Mouse (Mus musculus) limb, embryonic 14.5 days (tissue): ENCODE measurements at regions not wholly inside any gene's neighbourhood (a gene's known extent, or its start where the extent isn't known, plus 50 kb on each side); places are given as distances from the start of the nearest gene placed in this dataset.

Experiments
- ATAC-seq: fragments of 200-750 bp; cut with Nextera tagmentation; 2 replicates; pipeline ENCODE4 v1.8.0; 2017; ENCODE audit warnings: low read depth, moderate number of reproducible peaks, moderate TSS enrichment; ENCODE audit not compliant: low FRiP score
- DNase-seq: peaks from one replicate; pipeline ENCODE4 v3.0.0-alpha.2; 2015; ENCODE audit warnings: low spot score
- H3K27ac ChIP-seq: fragments of 300-500 bp; sonication (generic); replicated peaks from 2 replicates; pipeline ENCODE4 v1.5.1; 2014; ENCODE audit warnings: low read depth, mild to moderate bottlenecking, low read length, moderate library complexity, mixed read lengths
- H3K27me3 ChIP-seq: fragments of 300-500 bp; sonication (generic); 2 replicates; pipeline ENCODE4 v1.6.1; 2014; ENCODE audit warnings: low read length, mixed read lengths; ENCODE audit not compliant: control insufficient read depth, insufficient read depth
- H3K36me3 ChIP-seq: fragments of 300-500 bp; sonication (generic); 2 replicates; pipeline ENCODE4 v1.6.1; 2014; ENCODE audit warnings: mild to moderate bottlenecking, low read length, moderate library complexity, mixed read lengths; ENCODE audit not compliant: control insufficient read depth, insufficient read depth
- H3K4me1 ChIP-seq: fragments of 300-500 bp; sonication (generic); 2 replicates; pipeline ENCODE4 v1.6.1; 2014; ENCODE audit warnings: antibody characterized with exemption, low read length, mixed read lengths; ENCODE audit not compliant: control insufficient read depth, insufficient read depth
- H3K4me2 ChIP-seq: fragments of 300-500 bp; sonication (generic); replicated peaks from 2 replicates; pipeline ENCODE4 v1.6.1; 2014; ENCODE audit warnings: low read depth, mild to moderate bottlenecking, low read length, moderate library complexity; ENCODE audit not compliant: severe bottlenecking
- H3K4me3 ChIP-seq: fragments of 300-500 bp; sonication (generic); replicated peaks from 2 replicates; pipeline ENCODE4 v1.5.1; 2014; ENCODE audit warnings: low read length
- H3K9ac ChIP-seq: fragments of 300-500 bp; sonication (generic); 2 replicates; pipeline ENCODE4 v1.6.1; 2014; ENCODE audit warnings: mild to moderate bottlenecking, low read depth, low read length, moderate library complexity; ENCODE audit not compliant: severe bottlenecking
- H3K9me3 ChIP-seq: fragments of 300-500 bp; sonication (generic); 2 replicates; pipeline ENCODE4 v1.6.1; 2016; ENCODE audit warnings: low read length; ENCODE audit not compliant: control insufficient read depth
- POLR2A ChIP-seq: fragments of 200-500 bp; IDR thresholded peaks from 2 replicates; pipeline ENCODE4 v1.8.0; 2012; ENCODE audit warnings: inconsistent platforms, mild to moderate bottlenecking, moderate library complexity, borderline replicate concordance; ENCODE audit not compliant: insufficient read depth, insufficient read length; ENCODE audit errors: extremely low read depth
- WGBS: fragments of 180-500 bp; shearing (Covaris S2); extraction: QIAGEN DNeasy Blood & Tissue Kit; methylation state at CpG from one replicate; pipeline ENCODE4 v1.1.7; 2014; 5-methylcytosine and 5-hydroxymethylcytosine counted together

DNA sequence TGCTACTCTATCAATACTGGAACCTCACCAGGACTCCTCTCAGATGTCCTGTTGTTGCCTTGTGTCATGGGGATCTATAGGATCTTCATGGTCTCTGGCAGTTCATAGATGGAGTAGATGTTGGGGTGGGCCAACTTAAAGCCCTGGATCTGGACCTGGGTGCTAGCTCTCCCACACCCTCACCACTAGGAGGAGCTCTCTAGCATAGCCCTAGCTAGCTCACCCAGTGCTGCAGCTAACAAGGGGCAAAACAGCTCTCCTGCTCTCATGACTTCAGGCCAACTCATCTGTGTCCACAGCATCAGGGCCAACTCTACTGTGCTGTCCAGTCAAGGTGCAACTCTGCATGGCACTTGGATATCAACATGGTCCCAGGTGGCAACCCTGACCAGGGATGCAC lies 118.3 kb downstream of the Fgf18 start:
- Histone ChIP-seq H3K9ac (no peak overlapping the region), H3K36me3 (no peaks in the 10 kb centered on the region), H3K4me1 (no peaks in the 10 kb centered on the region), H3K4me2 (no peak overlapping the region), H3K4me3 (no peak overlapping the region), H3K9me3 (no peaks in the 10 kb centered on the region), H3K27ac (no peak overlapping the region), H3K27me3 (no peaks in the 10 kb centered on the region)
- ATAC-seq (no peak), DNase-seq (no peak)
- TF ChIP-seq POLR2A = no peak

GRCm38 (mm10) chr11:33027121-33027520 lies 120.1 kb downstream of the Fgf18 start:
- no peak overlapping the region for H3K27ac ChIP-seq

GRCm38 (mm10) chr11:33013229-33014185 lies 133.7 kb downstream of the Fgf18 start:
- Histone ChIP-seq H3K9ac (peak overlapping the region; percentile 18), H3K36me3 (no peaks in the 10 kb centered on the region), H3K4me1 (0 out of 2 replicates have a peak, but pooled peaks cover 3% of the 10 kb centered on the region), H3K4me3 (no peak overlapping the region), H3K27me3 (no peaks in the 10 kb centered on the region), H3K4me2 (no peak overlapping the region), H3K9me3 (no peaks in the 10 kb centered on the region), H3K27ac (peak overlapping the region; percentile 52)
- WGBS = 69% methylated on average over 17 of the region's 17 CpGs
- ATAC-seq (no peak; the same call in 1 of the 2 replicates), DNase-seq (peak; percentile 64)
- no peak for TF ChIP-seq POLR2A

More at GRCm38 (mm10) chr11:33027121-33027520, 120.1 kb downstream of the Fgf18 start:
- ATAC-seq (no peak), DNase-seq (no peak)
- H3K4me1 ChIP-seq = no peaks in the 10 kb centered on the region
- no peak for TF ChIP-seq POLR2A
- WGBS = 93% methylated on average over 6 of the region's 6 CpGs
- H3K27me3 ChIP-seq = no peaks in the 10 kb centered on the region
- no peaks in the 10 kb centered on the region for H3K9me3 ChIP-seq
- no peak overlapping the region for H3K9ac ChIP-seq
- H3K4me3 ChIP-seq = no peak overlapping the region
- no peaks in the 10 kb centered on the region for H3K36me3 ChIP-seq
- no peak overlapping the region for H3K4me2 ChIP-seq

DNA sequence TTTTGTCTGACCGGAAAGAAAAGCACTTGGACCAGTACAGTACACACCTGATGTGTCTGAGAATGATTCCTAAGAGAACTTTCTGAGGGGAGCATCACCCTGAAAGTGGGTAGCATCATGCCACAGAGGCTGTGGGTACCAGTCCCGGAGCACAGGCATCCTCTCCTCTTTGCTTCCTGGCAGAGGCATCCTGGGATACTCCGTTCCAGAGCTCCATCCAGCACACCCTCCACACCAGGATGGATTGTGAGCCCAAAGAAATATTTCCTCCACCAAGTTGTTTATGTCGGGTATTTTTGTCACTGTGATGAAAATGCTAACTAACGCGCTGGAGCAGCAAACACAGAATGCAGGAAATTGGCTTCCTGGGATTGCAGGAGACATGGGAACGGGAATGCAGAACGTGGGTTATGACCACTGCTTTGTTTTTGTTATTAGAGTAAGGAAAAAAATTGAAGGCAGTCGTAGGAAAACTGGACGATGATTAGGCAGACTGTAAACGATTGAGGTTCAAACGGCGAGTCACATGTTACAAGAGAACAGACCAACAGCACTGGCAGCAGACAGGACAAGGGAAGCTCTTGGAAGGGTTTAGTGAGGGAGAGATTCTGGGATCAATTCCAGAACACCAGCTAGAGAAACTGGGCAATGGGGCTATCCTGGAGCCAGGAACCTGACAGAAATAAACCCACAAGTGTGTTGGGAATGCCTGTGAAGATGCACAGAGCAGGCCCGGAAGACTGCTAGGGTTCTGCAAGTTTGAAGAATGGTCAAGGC lies 134.6 kb downstream of the Fgf18 start:
- H3K27ac ChIP-seq = peak overlapping the region; percentile 52

GRCm38 (mm10) chr11:33008611-33009010 lies 138.6 kb downstream of the Fgf18 start:
- no peaks in the 10 kb centered on the region for H3K9me3 ChIP-seq
- H3K9ac ChIP-seq = no peak overlapping the region
- peaks cover 15% of the 10 kb centered on the region for H3K4me1 ChIP-seq
- no peaks in the 10 kb centered on the region for H3K27me3 ChIP-seq
- no peak overlapping the region for H3K4me3 ChIP-seq
- H3K4me2 ChIP-seq = no peak overlapping the region
- TF ChIP-seq POLR2A = no peak
- ATAC-seq = no peak
- no peak overlapping the region for H3K27ac ChIP-seq
- no peak for DNase-seq
- no peaks in the 10 kb centered on the region for H3K36me3 ChIP-seq

More for the DNA sequence above, 134.6 kb downstream of the Fgf18 start:
- Histone ChIP-seq H3K4me1 (0 out of 2 replicates have a peak, but pooled peaks cover 3% of the 10 kb centered on the region), H3K9me3 (no peaks in the 10 kb centered on the region), H3K4me3 (no peak overlapping the region), H3K4me2 (no peak overlapping the region), H3K9ac (peak overlapping the region; percentile 18; the same call in 1 of the 2 replicates), H3K27me3 (no peaks in the 10 kb centered on the region), H3K36me3 (no peaks in the 10 kb centered on the region)
- ATAC-seq (no peak), DNase-seq (peak; percentile 16)
- 64% methylated on average over 14 of the region's 14 CpGs for WGBS
- no peak for TF ChIP-seq POLR2A
